Mouse (Mus musculus) liver, postnatal 0 days (tissue): ENCODE data around the gene Slc47a2.

Source experiments
- CTCF ChIP-seq: sonication (generic); IDR thresholded peaks from 2 replicates; pipeline ENCODE4 v1.5.1; 2016; ENCODE audit warnings: antibody characterized with exemption, low read depth
- EP300 ChIP-seq: IDR thresholded peaks from 2 replicates; pipeline ENCODE4 v1.6.1; 2016; ENCODE audit warnings: antibody characterized with exemption, low read depth, mild to moderate bottlenecking

GRCm38 (mm10) chr11:61296556-61296955 is 46.1 kb downstream of the Slc47a2 start:
- TF ChIP-seq CTCF (no peak), EP300 (no peak)
